Mouse (Mus musculus) intestine, embryonic 14.5 days (tissue): ENCODE results near the gene Pcnx2. TPM values are rescaled to one million over a fixed set of nuclear protein-coding genes. Genes with fewer than 3 reads are reported as not detected.

ENCODE experiments used
- ATAC-seq: fragments of 200-750 bp; cut with Nextera tagmentation; replicated peaks from 2 replicates; pipeline ENCODE4 v1.8.0; 2017; ENCODE audit warnings: low read depth, moderate number of reproducible peaks, moderate TSS enrichment, moderate library complexity; ENCODE audit not compliant: low FRiP score, low TSS enrichment
- DNase-seq: peaks from one replicate; pipeline ENCODE4 v3.0.0-alpha.2; 2018; ENCODE audit warnings: low spot score
- H3K27ac ChIP-seq: fragments of 300-500 bp; sonication (generic); 2 replicates; pipeline ENCODE4 v1.5.1; 2014; ENCODE audit warnings: low read depth, mild to moderate bottlenecking, control low read depth
- H3K27me3 ChIP-seq: fragments of 300-500 bp; sonication (generic); replicated peaks from 2 replicates; pipeline ENCODE4 v1.6.1; 2014; ENCODE audit warnings: low read length, control low read depth; ENCODE audit not compliant: control insufficient read depth, insufficient read depth
- H3K36me3 ChIP-seq: fragments of 300-500 bp; sonication (generic); 2 replicates; pipeline ENCODE4 v1.6.1; 2014; ENCODE audit warnings: low read length, control low read depth; ENCODE audit not compliant: control insufficient read depth, insufficient read depth
- H3K4me1 ChIP-seq: fragments of 300-500 bp; sonication (generic); replicated peaks from 2 replicates; pipeline ENCODE4 v1.6.1; 2014; ENCODE audit warnings: low read length, control low read depth, mixed read lengths; ENCODE audit not compliant: control insufficient read depth, insufficient read depth
- H3K4me2 ChIP-seq: fragments of 300-500 bp; sonication (generic); 2 replicates; pipeline ENCODE4 v1.6.1; 2014; ENCODE audit warnings: low read length
- H3K4me3 ChIP-seq: fragments of 300-500 bp; sonication (generic); 2 replicates; pipeline ENCODE4 v1.5.1; 2014; ENCODE audit warnings: low read depth, low read length, control low read depth, mixed read lengths
- H3K9ac ChIP-seq: fragments of 300-500 bp; sonication (generic); 2 replicates; pipeline ENCODE4 v1.6.1; 2014; ENCODE audit warnings: mild to moderate bottlenecking, low read length
- H3K9me3 ChIP-seq: fragments of 300-500 bp; sonication (generic); 2 replicates; pipeline ENCODE4 v1.6.1; 2016; ENCODE audit warnings: low read length, control low read depth; ENCODE audit not compliant: control insufficient read depth
- WGBS: fragments of 180-500 bp; shearing (Covaris S2); extraction: QIAGEN DNeasy Blood & Tissue Kit; methylation state at CpG from one replicate; pipeline ENCODE4 v1.1.7; 2014; 5-methylcytosine and 5-hydroxymethylcytosine counted together
- polyA plus RNA-seq: library from polyadenylated mRNA; unstranded; fragments of >200 nt; fragmentation: Nextera tagmentation; extraction: Ambion mirVana; gene quantifications from 2 replicates; pipeline ENCODE4 v1.2.1, GENCODE M21; 2014

The Pcnx2 gene
- polyA plus RNA-seq, 1 experiment from 2014 or later, result 0.08 TPM

DNA sequence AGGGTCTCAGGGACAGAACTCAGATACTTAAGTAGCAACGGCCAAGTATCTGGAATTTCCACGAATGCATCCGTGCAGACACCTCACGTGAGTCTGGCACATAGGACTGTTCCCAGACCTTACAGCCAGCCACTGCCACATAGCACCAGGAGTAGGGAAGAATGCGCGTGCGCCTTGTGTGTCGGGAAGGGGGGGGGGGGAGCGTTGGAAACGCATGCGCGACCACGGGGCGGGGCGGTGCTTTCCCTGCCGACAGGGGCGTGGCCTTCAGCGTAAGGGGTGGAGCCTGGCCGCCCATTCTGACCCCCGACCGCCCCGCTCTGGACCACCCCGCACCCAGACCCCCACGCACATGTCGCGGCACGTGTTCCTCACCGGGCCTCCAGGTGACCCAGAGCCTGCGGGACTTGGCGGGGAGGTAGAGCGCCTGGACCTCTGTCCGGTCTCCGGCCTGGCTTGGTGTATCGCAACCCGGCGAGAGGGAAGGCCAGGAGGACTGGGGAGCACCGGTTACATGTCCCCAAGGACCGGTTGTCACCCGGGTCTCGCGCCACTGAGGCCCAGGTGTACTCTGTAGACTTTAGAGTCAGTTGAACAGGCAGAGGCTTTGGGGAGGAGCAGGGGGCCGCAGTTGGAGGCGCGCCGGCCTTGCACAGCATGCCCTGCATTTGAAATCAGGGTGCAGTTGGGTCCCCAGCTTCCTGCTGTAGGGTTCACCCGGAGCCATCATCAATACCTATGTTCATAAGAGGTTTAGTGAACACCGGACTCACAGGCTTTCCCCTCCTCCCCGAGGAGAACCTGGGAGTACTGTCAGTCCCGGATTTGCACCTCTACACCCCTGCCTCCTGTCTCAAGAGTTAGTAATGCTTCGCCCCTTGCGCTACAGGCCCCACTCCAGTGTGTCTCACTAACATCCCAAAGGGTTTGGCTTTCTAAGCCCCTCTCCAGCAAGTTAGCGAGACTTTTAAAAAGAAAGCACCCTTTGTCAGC, 163.9 kb downstream of the Pcnx2 start:
- DNase-seq, result peak; percentile 95
- Histone ChIP-seq H3K9me3 (no peaks in the 10 kb centered on the region), H3K4me1 (peaks cover 4% of the 10 kb centered on the region; the same call in 1 of the 2 replicates), H3K4me3 (peak overlapping the region; percentile 63), H3K36me3 (no peaks in the 10 kb centered on the region), H3K27me3 (no peaks in the 10 kb centered on the region), H3K9ac (peak overlapping the region; percentile 53), H3K27ac (no peak overlapping the region), H3K4me2 (peak overlapping the region; percentile 59)
- peak; percentile 92 for ATAC-seq
- WGBS, result 7% methylated on average over 52 of the region's 52 CpGs

DNA sequence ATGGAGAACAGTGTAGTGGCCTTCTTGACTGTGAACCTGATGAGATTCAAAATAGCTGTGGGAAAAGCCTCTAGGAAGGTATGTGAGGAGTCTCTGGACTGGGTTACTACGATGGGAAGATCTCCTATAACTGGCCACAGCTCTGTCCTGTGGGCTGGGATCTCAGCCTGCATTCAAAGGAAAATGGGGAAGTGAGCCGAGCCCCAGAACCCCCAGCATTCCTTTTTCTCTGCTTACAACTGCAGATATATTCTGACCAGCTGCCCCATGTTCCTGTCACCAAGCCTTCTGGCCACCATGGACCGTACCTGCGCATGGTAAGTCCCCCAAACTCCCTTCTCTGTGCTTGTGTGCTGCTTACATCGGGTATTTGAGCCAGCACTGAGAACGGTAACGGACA, 168.4 kb downstream of the Pcnx2 start, which contains the start of gene Ntpcr:
TSS of gene Ntpcr (plus strand) at position 218 of the 400 bp plus-strand sequence.
- H3K4me2 ChIP-seq, result no peak within 1 kb of the TSS
- H3K9me3 ChIP-seq, result no peaks in the 10 kb centered on the region
- 77% methylated on average over 7 of the region's 7 CpGs for WGBS
- peaks cover 3% of the 10 kb centered on the region; the same call in 1 of the 2 replicates for H3K4me1 ChIP-seq
- H3K9ac ChIP-seq, result no peak within 1 kb of the TSS
- H3K4me3 ChIP-seq, result no peak within 1 kb of the TSS
- DNase-seq (no peak), ATAC-seq (no peak)
- no peaks in the 10 kb centered on the region for H3K36me3 ChIP-seq
- no peak within 1 kb of the TSS for H3K27ac ChIP-seq
- no peaks in the 10 kb centered on the region for H3K27me3 ChIP-seq

DNA sequence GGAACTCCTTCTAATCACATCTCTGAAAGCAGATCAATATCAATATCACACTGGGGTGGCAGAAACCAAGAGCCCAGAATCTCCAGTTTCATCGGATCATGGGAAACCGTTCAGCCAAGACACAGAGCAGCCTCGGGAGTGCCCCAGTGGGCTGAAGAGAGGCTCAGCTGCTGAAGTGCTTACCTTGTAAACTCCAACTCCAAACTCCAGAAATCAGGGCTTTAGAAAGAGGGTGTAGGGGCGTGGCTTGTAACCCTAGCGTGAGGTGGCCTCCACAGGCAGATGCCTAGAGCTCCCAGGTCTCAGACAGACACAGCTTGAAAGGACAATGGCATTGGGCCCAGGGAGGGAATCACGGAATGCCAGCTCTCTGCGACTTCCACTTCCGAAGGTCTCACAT, 170.3 kb downstream of the Pcnx2 start:
- DNase-seq (no peak), ATAC-seq (no peak)
- Histone ChIP-seq H3K4me3 (no peak overlapping the region), H3K9ac (no peak overlapping the region), H3K27me3 (no peaks in the 10 kb centered on the region), H3K9me3 (no peaks in the 10 kb centered on the region), H3K4me1 (no peaks in the 10 kb centered on the region), H3K4me2 (no peak overlapping the region), H3K36me3 (no peaks in the 10 kb centered on the region), H3K27ac (no peak overlapping the region)
- WGBS, result 39% methylated on average over 8 of the region's 8 CpGs

DNA sequence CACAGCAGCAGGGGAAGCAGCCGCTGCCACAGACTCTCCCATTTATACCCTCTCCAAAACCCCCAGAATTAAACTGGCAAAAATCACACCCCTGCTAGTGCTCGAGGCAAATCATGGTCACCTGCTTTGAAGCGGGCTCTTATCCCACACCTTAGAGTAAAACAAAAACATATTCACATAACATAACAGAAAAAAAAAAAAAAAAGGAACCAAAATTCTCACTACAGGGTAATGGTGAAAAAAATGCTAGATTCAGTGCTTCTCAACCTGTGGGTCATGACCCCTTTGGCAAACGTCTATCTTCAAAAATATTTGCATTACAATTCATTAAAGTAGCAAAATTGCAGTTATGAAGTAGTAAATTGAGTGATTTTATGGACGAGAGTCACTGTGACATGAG, 171.1 kb downstream of the Pcnx2 start:
- ATAC-seq (no peak), DNase-seq (no peak)
- H3K36me3 ChIP-seq, result no peaks in the 10 kb centered on the region
- H3K9ac ChIP-seq, result no peak overlapping the region
- no peaks in the 10 kb centered on the region for H3K27me3 ChIP-seq
- no peak overlapping the region for H3K27ac ChIP-seq
- H3K4me1 ChIP-seq, result no peaks in the 10 kb centered on the region
- no peak overlapping the region for H3K4me2 ChIP-seq
- WGBS, result 80% methylated on average over 5 of the region's 5 CpGs
- H3K4me3 ChIP-seq, result no peak overlapping the region
- H3K9me3 ChIP-seq, result no peaks in the 10 kb centered on the region

DNA sequence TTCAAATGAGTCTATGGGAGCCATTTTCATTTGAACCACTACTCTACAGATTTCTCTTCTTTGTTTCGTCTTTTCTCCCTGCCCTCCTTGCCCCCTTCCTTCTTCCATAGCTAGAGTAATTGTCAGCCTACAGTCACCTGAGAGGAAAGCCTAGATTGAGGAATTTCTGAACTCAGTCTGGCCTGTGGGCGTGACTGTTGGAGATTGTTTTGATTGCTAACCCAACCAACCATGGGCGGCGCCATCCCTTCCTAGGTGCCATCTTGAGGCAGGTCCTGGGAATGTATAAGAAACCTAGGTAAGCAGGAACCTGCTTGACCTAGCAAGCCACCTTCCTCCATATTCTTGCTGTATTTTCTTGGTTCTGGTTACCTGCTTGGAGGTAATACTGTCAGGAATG, 172.0 kb downstream of the Pcnx2 start:
- DNase-seq (no peak), ATAC-seq (no peak)
- 90% methylated on average over 4 of the region's 4 CpGs for WGBS
- Histone ChIP-seq H3K27me3 (no peaks in the 10 kb centered on the region), H3K4me3 (no peak overlapping the region), H3K36me3 (no peaks in the 10 kb centered on the region), H3K4me2 (no peak overlapping the region), H3K4me1 (no peaks in the 10 kb centered on the region), H3K9me3 (no peaks in the 10 kb centered on the region), H3K9ac (no peak overlapping the region), H3K27ac (no peak overlapping the region)

DNA sequence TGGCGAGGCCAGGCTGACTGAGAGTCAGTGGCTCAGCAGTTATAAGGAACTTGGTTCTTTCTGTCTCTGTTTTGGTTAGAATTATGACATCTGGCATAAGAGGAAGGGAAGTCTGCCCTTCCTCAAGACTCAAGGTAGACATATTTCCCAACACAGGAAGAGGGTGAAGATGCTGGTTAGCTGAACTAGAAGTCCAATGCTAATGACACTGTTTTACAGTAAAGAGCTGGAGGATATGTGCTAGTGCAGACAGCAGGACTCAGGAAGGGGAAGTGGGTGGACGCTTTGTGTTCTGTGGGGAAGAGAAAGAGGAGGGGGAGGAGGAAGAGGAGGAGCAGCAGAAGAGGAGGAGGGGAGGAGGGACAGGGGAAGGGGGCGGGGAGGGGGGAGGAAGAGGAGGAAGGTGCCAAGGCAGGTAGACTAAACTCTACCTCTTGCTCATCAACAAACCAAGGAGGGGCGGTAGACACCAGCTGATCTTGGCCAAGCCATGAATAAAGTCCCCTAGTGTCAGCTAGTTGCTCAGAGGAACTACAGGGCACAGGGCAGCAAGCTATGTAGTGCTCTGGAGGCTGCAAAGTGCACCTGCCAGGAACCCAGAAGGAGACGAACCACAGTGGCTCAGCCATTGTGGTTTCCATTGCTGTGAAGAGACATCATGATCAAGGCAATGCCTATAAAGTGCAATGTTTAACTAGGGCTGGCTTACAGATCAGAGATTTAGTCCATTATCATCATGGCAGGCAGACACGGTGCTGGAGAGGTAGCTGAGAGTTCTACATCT, 172.9 kb downstream of the Pcnx2 start:
- no peak for ATAC-seq
- Histone ChIP-seq H3K4me1 (no peaks in the 10 kb centered on the region), H3K27ac (no peak overlapping the region), H3K27me3 (no peaks in the 10 kb centered on the region), H3K9ac (no peak overlapping the region), H3K36me3 (no peaks in the 10 kb centered on the region), H3K9me3 (no peaks in the 10 kb centered on the region), H3K4me3 (no peak overlapping the region), H3K4me2 (no peak overlapping the region)
- no peak for DNase-seq
- 83% methylated on average over 6 of the region's 6 CpGs for WGBS

DNA sequence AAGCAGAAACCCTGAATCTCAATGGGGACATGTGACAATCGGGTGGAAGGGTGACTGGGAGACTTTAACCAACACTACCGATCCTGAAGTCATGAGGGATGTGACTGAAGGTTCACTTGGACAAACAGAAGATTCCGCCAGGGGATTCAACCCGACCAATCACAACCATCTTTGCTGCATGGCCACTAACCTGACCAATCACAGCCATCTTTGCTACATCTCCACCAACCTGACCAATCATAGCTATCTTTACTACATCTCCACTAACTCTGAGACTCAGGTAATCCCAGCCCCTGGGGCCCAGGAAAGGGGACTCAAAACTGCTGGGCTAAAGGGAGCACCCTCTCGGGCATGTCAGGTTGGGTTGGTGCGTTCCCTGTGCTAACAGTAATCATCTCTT, 174.7 kb downstream of the Pcnx2 start:
- Histone ChIP-seq H3K4me1 (no peaks in the 10 kb centered on the region), H3K9me3 (no peaks in the 10 kb centered on the region), H3K27ac (no peak overlapping the region), H3K4me2 (0 out of 2 replicates have a peak overlapping the region, but pooled peaks have one; percentile 11), H3K4me3 (no peak overlapping the region), H3K36me3 (no peaks in the 10 kb centered on the region), H3K27me3 (no peaks in the 10 kb centered on the region), H3K9ac (no peak overlapping the region)
- no peak for DNase-seq
- no peak for ATAC-seq
- 86% methylated on average over 6 of the region's 6 CpGs for WGBS

DNA sequence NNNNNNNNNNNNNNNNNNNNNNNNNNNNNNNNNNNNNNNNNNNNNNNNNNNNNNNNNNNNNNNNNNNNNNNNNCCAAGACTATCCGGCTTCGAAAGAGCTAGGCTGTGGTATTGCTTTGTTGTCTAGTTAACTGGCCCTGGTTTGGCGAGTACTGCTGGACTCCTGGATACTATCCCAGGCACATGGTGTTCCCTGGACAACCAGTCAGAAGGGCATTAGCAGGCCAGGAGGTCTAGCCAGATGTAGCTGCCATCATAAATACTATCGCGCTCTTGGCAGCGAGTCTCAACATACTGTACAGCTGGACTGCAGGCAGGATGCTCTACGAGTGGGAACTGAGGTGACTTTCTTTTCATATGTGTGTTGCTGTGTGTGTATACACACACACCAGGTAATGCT, 175.4 kb downstream of the Pcnx2 start:
- no peak overlapping the region for H3K4me2 ChIP-seq
- H3K4me3 ChIP-seq, result no peak overlapping the region
- H3K27ac ChIP-seq, result no peak overlapping the region
- no peaks in the 10 kb centered on the region for H3K36me3 ChIP-seq
- ATAC-seq, result no peak
- H3K27me3 ChIP-seq, result no peaks in the 10 kb centered on the region
- DNase-seq, result no peak
- no peak overlapping the region for H3K9ac ChIP-seq
- 80% methylated on average over 7 of the region's 7 CpGs for WGBS
- H3K4me1 ChIP-seq, result no peaks in the 10 kb centered on the region
- H3K9me3 ChIP-seq, result no peaks in the 10 kb centered on the region
